Mouse (Mus musculus) embryonic fibroblast, embryonic 13.5 days (primary cell): ENCODE data around the gene 1700001J03Rik. TPM values are rescaled to one million over a fixed set of nuclear protein-coding genes. Genes with fewer than 3 reads are reported as not detected.

Experiments
- H3K27ac ChIP-seq: 2 replicates; pipeline ENCODE4 v1.5.1; 2012; ENCODE audit warnings: low read length, control low read depth, inconsistent platforms; ENCODE audit not compliant: insufficient read depth
- H3K4me1 ChIP-seq: 2 replicates; pipeline ENCODE4 v1.6.1; 2011; ENCODE audit warnings: low read length; ENCODE audit not compliant: control insufficient read depth, insufficient read depth
- H3K4me3 ChIP-seq: 2 replicates; pipeline ENCODE4 v1.5.1; 2011; ENCODE audit warnings: mild to moderate bottlenecking, control low read depth, low read length; ENCODE audit not compliant: insufficient read depth
- CTCF ChIP-seq: IDR thresholded peaks from 2 replicates; pipeline ENCODE4 v1.5.1; 2011; ENCODE audit warnings: mild to moderate bottlenecking, control low read depth, low read length, moderate library complexity, borderline replicate concordance; ENCODE audit not compliant: insufficient read depth
- POLR2A ChIP-seq: IDR thresholded peaks from 2 replicates; pipeline ENCODE4 v1.6.1; 2011; ENCODE audit warnings: low read depth, mild to moderate bottlenecking, control low read depth, low read length, moderate library complexity
- polyA plus RNA-seq: library from polyadenylated mRNA; stranded (reverse); fragments of >200 nt; gene quantifications from 2 replicates; pipeline ENCODE4 v1.2.4, GENCODE M21; 2011; ENCODE audit warnings: low read depth; ENCODE audit not compliant: missing spikeins, insufficient read length

The 1700001J03Rik gene
- polyA plus RNA-seq, 1 experiment = not detected

GRCm38 (mm10) chr5:146221722-146222121 is 36.6 kb upstream of the 1700001J03Rik start:
- TF ChIP-seq CTCF = no peak
- no peak for TF ChIP-seq POLR2A
- Histone ChIP-seq H3K4me3 (peak overlapping the region; percentile 71), H3K4me1 (peaks cover 3% of the 10 kb centered on the region; the same call in 1 of the 2 replicates), H3K27ac (peak overlapping the region; percentile 95)

- Histone ChIP-seq H3K27ac (peak within 1 kb of the TSS; percentile 95), H3K4me3 (peak within 1 kb of the TSS; percentile 73), H3K4me1 (peaks cover 3% of the 10 kb centered on the region; the same call in 1 of the 2 replicates)
- TF ChIP-seq POLR2A (peak; percentile 78), CTCF (no peak)
Measured at GRCm38 (mm10) chr5:146220879-146221714, 36.0 kb upstream of the 1700001J03Rik start, which contains the start of gene Rnf6. Rnf6 (minus strand) TSS chr5:146221555.

GRCm38 (mm10) chr5:146220501-146220878 is 35.4 kb upstream of the 1700001J03Rik start:
- Histone ChIP-seq H3K4me3 (peak overlapping the region; percentile 73), H3K27ac (peak overlapping the region; percentile 53; the same call in 1 of the 2 replicates), H3K4me1 (peaks cover 3% of the 10 kb centered on the region; the same call in 1 of the 2 replicates)
- TF ChIP-seq POLR2A = no peak
- no peak for TF ChIP-seq CTCF

GRCm38 (mm10) chr5:146205537-146205936 is 20.4 kb upstream of the 1700001J03Rik start:
- Histone ChIP-seq H3K4me1 (no peaks in the 10 kb centered on the region), H3K4me3 (no peak overlapping the region), H3K27ac (no peak overlapping the region)
- no peak for TF ChIP-seq CTCF
- no peak for TF ChIP-seq POLR2A

- H3K27ac ChIP-seq = no peak overlapping the region
- no peak overlapping the region for H3K4me3 ChIP-seq
- TF ChIP-seq CTCF (no peak), POLR2A (no peak)
- H3K4me1 ChIP-seq = no peaks in the 10 kb centered on the region
Measured at GRCm38 (mm10) chr5:146203921-146204320, 18.8 kb upstream of the 1700001J03Rik start.

- TF ChIP-seq POLR2A (no peak), CTCF (no peak)
Measured at GRCm38 (mm10) chr5:146200580-146200979, 15.5 kb upstream of the 1700001J03Rik start.

GRCm38 (mm10) chr5:146199540-146199939 is 14.4 kb upstream of the 1700001J03Rik start:
- TF ChIP-seq CTCF (no peak), POLR2A (no peak)
- Histone ChIP-seq H3K27ac (no peak overlapping the region), H3K4me3 (no peak overlapping the region), H3K4me1 (no peaks in the 10 kb centered on the region)

More at GRCm38 (mm10) chr5:146200580-146200979, 15.5 kb upstream of the 1700001J03Rik start:
- no peak overlapping the region for H3K27ac ChIP-seq
- H3K4me1 ChIP-seq = no peaks in the 10 kb centered on the region
- no peak overlapping the region for H3K4me3 ChIP-seq

- H3K4me3 ChIP-seq = no peak overlapping the region
- no peaks in the 10 kb centered on the region for H3K4me1 ChIP-seq
- no peak for TF ChIP-seq CTCF
- no peak for TF ChIP-seq POLR2A
- no peak overlapping the region for H3K27ac ChIP-seq
Measured at GRCm38 (mm10) chr5:146199073-146199472, 14.0 kb upstream of the 1700001J03Rik start.

- TF ChIP-seq CTCF = no peak
- TF ChIP-seq POLR2A = no peak
- H3K4me1 ChIP-seq = no peaks in the 10 kb centered on the region
- H3K4me3 ChIP-seq = no peak overlapping the region
- no peak overlapping the region for H3K27ac ChIP-seq
Measured at GRCm38 (mm10) chr5:146193360-146193759, 8.3 kb upstream of the 1700001J03Rik start.
